Mouse (Mus musculus): Measurements from ENCODE around the gene Hesx1.

DNA sequence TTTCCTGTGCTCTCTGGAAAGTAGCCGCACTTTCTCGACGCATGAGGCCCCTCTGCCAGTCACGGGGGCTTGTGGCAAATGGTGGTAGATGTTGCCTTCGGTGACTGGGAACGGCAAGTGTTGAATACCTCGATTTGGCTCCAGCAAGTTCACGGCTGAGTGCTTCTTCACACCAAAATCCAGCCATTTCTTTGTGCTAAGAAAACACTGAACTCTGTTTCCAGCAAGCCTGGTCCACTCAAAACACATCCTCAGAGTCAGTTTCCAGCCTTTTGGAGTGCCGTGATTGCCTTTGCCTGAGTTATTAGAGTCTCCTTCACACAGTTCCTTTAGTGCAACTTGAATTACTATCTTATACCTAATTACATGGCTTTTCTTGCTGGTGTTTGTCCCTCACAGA is 55.8 kb downstream of the Hesx1 start:
- TF ChIP-seq POLR2A (IDR thresholded peaks at IDR 0.05; ENCODE audit: borderline replicate concordance, extremely low read depth, low read depth, low read length) = no peak
- no peak for TF ChIP-seq CTCF (IDR thresholded peaks at IDR 0.05; ENCODE audit: insufficient read depth, low read length)
